Comparison of ENCODE assay signal across 8 mouse cellular contexts in genomic region chr9:70392563-70392907, GRCm38 (mm10). TPM values are rescaled to one million over a fixed set of nuclear protein-coding genes. Genes with fewer than 3 reads are reported as not detected.
DNase-seq lines count a peak whose midpoint lies in the region; ATAC-seq and TF ChIP-seq lines count a peak whose summit lies in the region.

No protein-coding gene starts in this region.

- TF ChIP-seq CTCF in gastrocnemius, adult 2 months (IDR thresholded peaks at IDR 0.05): peak; percentile 66

- H3K9me3 ChIP-seq in lung, embryonic 16.5 days (ENCODE audit: control insufficient read depth, low read length): no peaks in the 10 kb centered on the region

- no peak overlapping the region for H3K4me3 ChIP-seq in gastrocnemius, adult 2 months
- H3K4me3 ChIP-seq in lung, embryonic 16.5 days (ENCODE audit: low read length): no peak overlapping the region

- WGBS in lung, embryonic 16.5 days: 18% methylated on average over 6 of the region's 6 CpGs

- no peaks in the 10 kb centered on the region for H3K4me1 ChIP-seq in lung, embryonic 16.5 days (replicated peaks; ENCODE audit: control insufficient read depth, insufficient read depth, low read length)

- H3K27me3 ChIP-seq in lung, embryonic 16.5 days (ENCODE audit: control insufficient read depth, insufficient read depth, low read depth, low read length): no peaks in the 10 kb centered on the region

- no peak overlapping the region for H3K9ac ChIP-seq in lung, embryonic 16.5 days (ENCODE audit: low read length)

- H3K36me3 ChIP-seq in lung, embryonic 16.5 days (ENCODE audit: control insufficient read depth, insufficient read depth, low read length): peaks cover 20% of the 10 kb centered on the region

- ATAC-seq in lung, embryonic 16.5 days (ENCODE audit: low read depth): peak; percentile 34; the same call in 1 of the 2 replicates

- peak; percentile 37 to 83 for DNase-seq in adrenal gland, adult (ENCODE audit: inconsistent age in 2 of 2, low spot score in 1 of 2)
- no peak for DNase-seq in adrenal gland, postnatal 4 days (ENCODE audit: low spot score in 2 of 2)
- DNase-seq in ES-CJ7 (ENCODE audit: low read depth, low spot score): peak; percentile 46
- peak; percentile 5 for DNase-seq in cerebellum, adult 9-11 months
- DNase-seq in gastrocnemius, adult 2 months: peak; percentile 40
- DNase-seq in kidney, adult 8-10 months: peak; percentile 15 to 20
- DNase-seq in skeletal muscle tissue, adult 2 months (ENCODE audit: low read depth, low spot score): peak; percentile 25

- H3K27ac ChIP-seq in gastrocnemius, adult 2 months: no peak overlapping the region
- H3K27ac ChIP-seq in lung, embryonic 16.5 days (ENCODE audit: low read length): no peak overlapping the region

- intact Hi-C loops in gastrocnemius, adult 2 months (cut with DNase I): loop anchor here (1.0 to 5.0 kb wide), 2 partner anchors 185 to 283 kb away; partner anchors contain the start of gene Myo1e

- H3K4me2 ChIP-seq in lung, embryonic 16.5 days (ENCODE audit: low read depth, low read length): no peak overlapping the region

RNA-seq across cellular contexts. Expression of gene Ccnb2, which starts 28.8 kb away (rescaled TPM):
- total RNA-seq in adrenal gland, postnatal 4 days (2021): 10 to 100 TPM; 42.4 to 46.1 TPM
- total RNA-seq in gastrocnemius, adult 2 months (2021): under 1 TPM in 1 of 2 experiments, not detected in 1; 0.26 TPM
- polyA plus RNA-seq in lung, embryonic 16.5 days (2015; fragmentation: Nextera tagmentation; extraction: Ambion mirVana): 233 and 236 TPM in 2 replicates

Comparison
In these comparisons a context has a peak if more than half of its experiments do, and no peak if none do; other contexts are left out.
1. DNase-seq: peak in adrenal gland, adult (2 of 2), ES-CJ7 (single experiment), cerebellum, adult 9-11 months (single experiment), gastrocnemius, adult 2 months (single experiment), kidney, adult 8-10 months (2 of 2) and skeletal muscle tissue, adult 2 months (single experiment); none in adrenal gland, postnatal 4 days (0 of 2).
2. RNA of gene Ccnb2, which starts 28.8 kb away (total RNA-seq): 42.4 to 46.1 TPM in adrenal gland, postnatal 4 days; 0.26 TPM in gastrocnemius, adult 2 months; every median in the first group is over 10 times any median in the second.